Mouse (Mus musculus) embryonic facial prominence, embryonic 11.5 days (tissue): ENCODE measurements around the gene Kdr. TPM values are rescaled to one million over a fixed set of nuclear protein-coding genes. Genes with fewer than 3 reads are reported as not detected.
"Not testable (repeated sequence)": the region's sequence is repeated elsewhere in the genome, so short reads cannot be mapped to it uniquely, and the experiment has no call there.

ENCODE experiments used
- ATAC-seq: fragments of 200-750 bp; cut with Nextera tagmentation; replicated peaks from 2 replicates; pipeline ENCODE4 v1.8.0; 2017; ENCODE audit warnings: low read depth; ENCODE audit not compliant: insufficient number of reproducible peaks, low FRiP score, low TSS enrichment
- DNase-seq: peaks from one replicate; pipeline ENCODE4 v3.0.0-alpha.2; 2015; ENCODE audit warnings: low spot score
- H3K27ac ChIP-seq: fragments of 300-500 bp; sonication (generic); replicated peaks from 2 replicates; pipeline ENCODE4 v1.5.1; 2014; ENCODE audit warnings: mild to moderate bottlenecking, low read depth, low read length, control low read depth
- H3K27me3 ChIP-seq: fragments of 300-500 bp; sonication (generic); 2 replicates; pipeline ENCODE4 v1.6.1; 2014; ENCODE audit warnings: mild to moderate bottlenecking, low read length, moderate library complexity, mixed read lengths; ENCODE audit not compliant: control insufficient read depth, insufficient read depth
- H3K36me3 ChIP-seq: fragments of 300-500 bp; sonication (generic); replicated peaks from 2 replicates; pipeline ENCODE4 v1.6.1; 2014; ENCODE audit warnings: low read depth, mild to moderate bottlenecking, low read length, moderate library complexity, mixed read lengths; ENCODE audit not compliant: control insufficient read depth, insufficient read depth
- H3K4me1 ChIP-seq: fragments of 300-500 bp; sonication (generic); 2 replicates; pipeline ENCODE4 v1.6.1; 2014; ENCODE audit warnings: low read length, mixed read lengths; ENCODE audit not compliant: control insufficient read depth, insufficient read depth
- H3K4me2 ChIP-seq: fragments of 300-500 bp; sonication (generic); 2 replicates; pipeline ENCODE4 v1.6.1; 2014; ENCODE audit warnings: low read depth, mild to moderate bottlenecking, control low read depth, low read length, moderate library complexity
- H3K4me3 ChIP-seq: fragments of 300-500 bp; sonication (generic); 2 replicates; pipeline ENCODE4 v1.5.1; 2014; ENCODE audit warnings: low read depth, low read length, control low read depth
- H3K9ac ChIP-seq: fragments of 300-500 bp; sonication (generic); replicated peaks from 2 replicates; pipeline ENCODE4 v1.6.1; 2014; ENCODE audit warnings: mild to moderate bottlenecking, control low read depth, low read length
- H3K9me3 ChIP-seq: fragments of 300-500 bp; sonication (generic); replicated peaks from 2 replicates; pipeline ENCODE4 v1.6.1; 2016; ENCODE audit warnings: mild to moderate bottlenecking, low read length, inconsistent platforms, mixed read lengths; ENCODE audit not compliant: control insufficient read depth
- WGBS: fragments of 180-500 bp; shearing (Covaris S2); extraction: QIAGEN DNeasy Blood & Tissue Kit; methylation state at CpG from one replicate; pipeline ENCODE4 v1.1.7; 2014; 5-methylcytosine and 5-hydroxymethylcytosine counted together
- polyA plus RNA-seq: library from polyadenylated mRNA; unstranded; fragments of >200 nt; fragmentation: Nextera tagmentation; extraction: Ambion mirVana; gene quantifications from 2 replicates; pipeline ENCODE4 v1.2.1, GENCODE M21; 2014

Gene Kdr
- polyA plus RNA-seq, 1 experiment from 2014 or later, result 22.4 TPM

GRCm38 (mm10) chr5:75939144-75939732 lies 39.0 kb downstream of the Kdr start:
- Histone ChIP-seq H3K4me1 (no peaks in the 10 kb centered on the region), H3K27ac (no peak overlapping the region), H3K4me2 (no peak overlapping the region), H3K9me3 (no peaks in the 10 kb centered on the region), H3K27me3 (no peaks in the 10 kb centered on the region), H3K4me3 (no peak overlapping the region), H3K36me3 (no peaks in the 10 kb centered on the region), H3K9ac (no peak overlapping the region)
- ATAC-seq, result no peak
- WGBS, result 51% methylated on average over 8 of the region's 8 CpGs
- no peak for DNase-seq

- Histone ChIP-seq H3K4me2 (no peak overlapping the region), H3K9me3 (no peaks in the 10 kb centered on the region), H3K27ac (no peak overlapping the region), H3K4me1 (no peaks in the 10 kb centered on the region), H3K9ac (no peak overlapping the region), H3K36me3 (no peaks in the 10 kb centered on the region), H3K4me3 (no peak overlapping the region), H3K27me3 (no peaks in the 10 kb centered on the region)
- no peak for ATAC-seq
- 72% methylated on average over 4 of the region's 4 CpGs for WGBS
- no peak for DNase-seq
Measured at GRCm38 (mm10) chr5:75938012-75938411, 40.2 kb downstream of the Kdr start.

GRCm38 (mm10) chr5:75936223-75936622 lies 42.0 kb downstream of the Kdr start:
- Histone ChIP-seq H3K27me3 (no peaks in the 10 kb centered on the region), H3K4me3 (no peak overlapping the region), H3K36me3 (no peaks in the 10 kb centered on the region), H3K4me1 (no peaks in the 10 kb centered on the region), H3K9ac (no peak overlapping the region), H3K27ac (no peak overlapping the region), H3K4me2 (no peak overlapping the region), H3K9me3 (no peaks in the 10 kb centered on the region)
- ATAC-seq (no peak), DNase-seq (no peak)
- 80% methylated on average over 6 of the region's 6 CpGs for WGBS

- WGBS, result 90% methylated on average over 8 of the region's 8 CpGs
- no peaks in the 10 kb centered on the region for H3K27me3 ChIP-seq
- H3K4me3 ChIP-seq, result no peak overlapping the region
- H3K36me3 ChIP-seq, result no peaks in the 10 kb centered on the region
- ATAC-seq (no peak), DNase-seq (no peak)
- no peaks in the 10 kb centered on the region for H3K4me1 ChIP-seq
- H3K27ac ChIP-seq, result no peak overlapping the region
- H3K4me2 ChIP-seq, result no peak overlapping the region
- H3K9me3 ChIP-seq, result no peaks in the 10 kb centered on the region
- H3K9ac ChIP-seq, result no peak overlapping the region
Measured at GRCm38 (mm10) chr5:75935225-75935624, 43.0 kb downstream of the Kdr start.

- no peak overlapping the region for H3K4me2 ChIP-seq
- H3K9me3 ChIP-seq, result no peaks in the 10 kb centered on the region
- H3K4me3 ChIP-seq, result no peak overlapping the region
- DNase-seq, result no peak
- H3K9ac ChIP-seq, result no peak overlapping the region
- H3K36me3 ChIP-seq, result no peaks in the 10 kb centered on the region
- H3K27me3 ChIP-seq, result no peaks in the 10 kb centered on the region
- 85% methylated on average over 10 of the region's 10 CpGs for WGBS
- H3K27ac ChIP-seq, result no peak overlapping the region
- no peak for ATAC-seq
- no peaks in the 10 kb centered on the region for H3K4me1 ChIP-seq
Measured at GRCm38 (mm10) chr5:75934201-75934600, 44.1 kb downstream of the Kdr start.

GRCm38 (mm10) chr5:75933521-75934044 lies 44.7 kb downstream of the Kdr start:
- no peak overlapping the region for H3K4me3 ChIP-seq
- H3K27ac ChIP-seq, result no peak overlapping the region
- H3K4me1 ChIP-seq, result no peaks in the 10 kb centered on the region
- WGBS, result 83% methylated on average over 20 of the region's 20 CpGs
- no peaks in the 10 kb centered on the region for H3K27me3 ChIP-seq
- H3K36me3 ChIP-seq, result no peaks in the 10 kb centered on the region
- H3K4me2 ChIP-seq, result no peak overlapping the region
- no peaks in the 10 kb centered on the region for H3K9me3 ChIP-seq
- ATAC-seq (no peak), DNase-seq (no peak)
- H3K9ac ChIP-seq, result no peak overlapping the region

GRCm38 (mm10) chr5:75931458-75931857 lies 46.8 kb downstream of the Kdr start:
- not testable (repeated sequence) for ATAC-seq, H3K27me3 ChIP-seq, H3K9me3 ChIP-seq, H3K4me3 ChIP-seq, H3K4me2 ChIP-seq, H3K9ac ChIP-seq, H3K4me1 ChIP-seq, H3K36me3 ChIP-seq, H3K27ac ChIP-seq, DNase-seq
- 79% methylated on average over 4 of the region's 4 CpGs for WGBS

GRCm38 (mm10) chr5:75929960-75930359 lies 48.3 kb downstream of the Kdr start:
- Histone ChIP-seq H3K4me3 (no peak overlapping the region), H3K9me3 (no peaks in the 10 kb centered on the region), H3K27me3 (no peaks in the 10 kb centered on the region), H3K4me1 (no peaks in the 10 kb centered on the region), H3K4me2 (no peak overlapping the region), H3K9ac (no peak overlapping the region), H3K27ac (no peak overlapping the region), H3K36me3 (no peaks in the 10 kb centered on the region)
- ATAC-seq (no peak), DNase-seq (no peak)
- WGBS, result 80% methylated on average over 7 of the region's 7 CpGs
